Mouse (Mus musculus) hindbrain, embryonic 10.5 days (tissue): ENCODE data around the gene Gm20605. TPM values are rescaled to one million over a fixed set of nuclear protein-coding genes. Genes with fewer than 3 reads are reported as not detected.
A peak's percentile ranks its signal among the peaks of the same experiment; 100 is the strongest.

ENCODE experiments used
- DNase-seq: peaks from one replicate; pipeline ENCODE4 v3.0.0-alpha.2; 2017; ENCODE audit warnings: low spot score
- H3K27ac ChIP-seq: fragments of 300-500 bp; sonication (generic); 2 replicates; pipeline ENCODE4 v1.5.1; 2016; ENCODE audit warnings: mild to moderate bottlenecking, moderate library complexity
- H3K27me3 ChIP-seq: fragments of 300-500 bp; sonication (generic); 2 replicates; pipeline ENCODE4 v1.6.1; 2016; ENCODE audit warnings: mild to moderate bottlenecking; ENCODE audit not compliant: poor library complexity, insufficient read depth, severe bottlenecking
- H3K36me3 ChIP-seq: fragments of 300-500 bp; sonication (generic); 2 replicates; pipeline ENCODE4 v1.6.1; 2016; ENCODE audit warnings: mild to moderate bottlenecking, moderate library complexity
- H3K4me1 ChIP-seq: fragments of 300-500 bp; sonication (generic); replicated peaks from 2 replicates; pipeline ENCODE4 v1.6.1; 2016; ENCODE audit warnings: mild to moderate bottlenecking
- H3K4me3 ChIP-seq: fragments of 300-500 bp; sonication (generic); 2 replicates; pipeline ENCODE4 v1.5.1; 2016; ENCODE audit warnings: mild to moderate bottlenecking, moderate library complexity
- H3K9me3 ChIP-seq: fragments of 300-500 bp; sonication (generic); 2 replicates; pipeline ENCODE4 v1.6.1; 2016; ENCODE audit warnings: mild to moderate bottlenecking, moderate library complexity
- WGBS: fragments of 180-500 bp; shearing (Covaris S2); methylation state at CpG from one replicate; pipeline ENCODE4 v1.1.7; 2016; 5-methylcytosine and 5-hydroxymethylcytosine counted together
- polyA plus RNA-seq: library from polyadenylated mRNA; unstranded; fragments of >200 nt; fragmentation: Nextera tagmentation; extraction: Ambion mirVana; gene quantifications from 2 replicates; pipeline ENCODE4 v1.2.1, GENCODE M21; 2016

Gm20605 gene
- 14.1 and 14.9 TPM in 2 replicates for polyA plus RNA-seq

DNA sequence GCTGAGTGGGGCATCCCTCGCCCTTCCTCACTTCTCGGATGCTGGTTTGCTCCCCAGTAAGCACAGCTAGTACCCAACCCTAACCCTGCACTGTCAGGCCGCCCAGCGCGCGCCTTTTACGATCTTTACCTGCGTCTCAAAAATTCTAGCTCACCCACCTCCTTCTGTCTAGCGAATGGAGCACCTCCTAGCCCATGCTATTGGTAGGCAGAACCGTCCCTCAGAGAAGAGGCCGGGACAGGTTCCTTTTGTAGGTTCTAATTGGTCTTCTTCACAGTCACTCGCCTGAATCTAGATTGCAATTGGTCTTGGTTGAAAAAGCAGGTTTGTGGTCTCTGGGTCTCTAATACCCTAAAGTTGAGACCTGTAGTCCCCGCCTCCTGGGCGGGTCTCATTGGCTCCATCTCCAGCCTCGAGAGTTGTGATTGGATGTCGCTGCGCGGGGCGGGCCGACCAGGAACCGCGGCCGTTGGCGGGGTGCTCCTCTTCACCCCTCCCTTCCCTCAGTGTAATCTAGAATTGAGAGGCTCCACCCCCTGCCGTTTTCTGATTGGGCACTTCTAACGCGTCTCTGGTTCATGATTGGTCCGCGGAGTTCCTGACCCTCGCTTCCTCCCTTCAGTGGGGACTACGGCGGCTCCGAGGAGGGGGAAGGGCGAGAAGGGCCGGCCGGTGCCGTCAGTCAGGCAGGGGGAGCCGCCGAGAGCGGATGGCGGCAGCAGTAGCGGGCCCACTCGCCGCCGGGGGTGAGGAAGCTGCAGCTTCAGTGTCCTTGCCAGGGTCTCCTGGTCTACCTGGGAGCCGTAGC is at the start of gene Gm20605, which contains the start of the genes Fbxo24 and Lrch4:
Gm20605 (plus strand) TSS at position 678 of the 808 bp plus-strand sequence.
Fbxo24 (minus strand) TSS at position 505 of the 808 bp plus-strand sequence.
Lrch4 (plus strand) TSS at position 624 of the 808 bp plus-strand sequence.
- peak; percentile 99 for DNase-seq
- Histone ChIP-seq H3K4me1 (peaks cover 65% of the 10 kb centered on the region), H3K4me3 (peak within 1 kb of the TSS; percentile 92), H3K27me3 (no peaks in the 10 kb centered on the region), H3K9me3 (no peaks in the 10 kb centered on the region), H3K27ac (peak within 1 kb of the TSS; percentile 97), H3K36me3 (peaks cover 26% of the 10 kb centered on the region)
- under 1% methylated on average over 46 of the region's 46 CpGs for WGBS

DNA sequence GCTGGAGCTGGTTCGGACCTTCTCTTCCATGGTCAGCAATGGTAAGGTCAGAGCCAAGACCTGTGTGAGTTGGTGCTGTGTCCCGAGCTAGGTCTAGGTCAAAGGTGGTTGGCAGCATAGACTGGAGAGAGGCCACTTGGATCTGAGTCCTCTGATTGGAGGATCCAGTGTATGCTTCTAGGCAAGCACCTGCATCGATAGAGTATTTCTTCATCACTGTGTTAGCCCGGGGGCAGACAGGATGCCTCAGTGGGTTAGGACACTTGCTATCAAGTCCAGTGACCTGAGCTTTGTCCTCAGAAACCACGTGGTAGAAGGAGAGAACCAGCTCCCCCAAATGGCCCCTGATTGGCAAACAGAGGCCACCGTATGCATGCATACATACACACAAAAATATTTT is 48.7 kb upstream of the Gm20605 start:
- Histone ChIP-seq H3K9me3 (no peaks in the 10 kb centered on the region), H3K4me3 (no peak overlapping the region), H3K36me3 (no peaks in the 10 kb centered on the region), H3K27me3 (peaks cover 41% of the 10 kb centered on the region), H3K4me1 (peaks cover 19% of the 10 kb centered on the region), H3K27ac (no peak overlapping the region)
- DNase-seq = no peak
- 85% methylated on average over 6 of the region's 6 CpGs for WGBS

DNA sequence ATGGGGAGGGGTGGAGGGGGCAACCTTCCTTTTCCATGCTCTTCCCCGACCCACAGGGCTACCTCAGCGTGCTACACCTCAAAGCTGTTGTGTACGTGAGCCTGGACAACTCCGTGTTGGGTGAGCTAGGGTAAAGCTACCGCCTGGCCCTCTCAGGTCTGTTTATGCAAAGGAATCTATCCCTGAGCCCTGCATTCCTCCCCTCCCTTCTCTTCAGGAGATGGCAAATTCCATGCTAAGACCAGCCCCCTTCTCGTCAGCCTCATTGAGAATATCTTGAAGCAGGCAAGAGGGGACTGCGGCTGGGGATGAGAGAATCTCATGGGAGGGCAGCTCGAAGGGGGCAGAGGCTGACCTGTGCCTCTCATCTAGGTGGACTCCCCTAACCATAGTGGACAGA is 46.3 kb upstream of the Gm20605 start:
- DNase-seq = no peak
- peaks cover 6% of the 10 kb centered on the region; the same call in 1 of the 2 replicates for H3K9me3 ChIP-seq
- 0 out of 2 replicates have a peak overlapping the region, but pooled peaks have one; percentile 49 for H3K4me3 ChIP-seq
- H3K27me3 ChIP-seq = peaks cover 35% of the 10 kb centered on the region
- H3K27ac ChIP-seq = peak overlapping the region; percentile 29; the same call in 1 of the 2 replicates
- WGBS = 30% methylated on average over 8 of the region's 8 CpGs
- no peaks in the 10 kb centered on the region for H3K36me3 ChIP-seq
- H3K4me1 ChIP-seq = peaks cover 22% of the 10 kb centered on the region

DNA sequence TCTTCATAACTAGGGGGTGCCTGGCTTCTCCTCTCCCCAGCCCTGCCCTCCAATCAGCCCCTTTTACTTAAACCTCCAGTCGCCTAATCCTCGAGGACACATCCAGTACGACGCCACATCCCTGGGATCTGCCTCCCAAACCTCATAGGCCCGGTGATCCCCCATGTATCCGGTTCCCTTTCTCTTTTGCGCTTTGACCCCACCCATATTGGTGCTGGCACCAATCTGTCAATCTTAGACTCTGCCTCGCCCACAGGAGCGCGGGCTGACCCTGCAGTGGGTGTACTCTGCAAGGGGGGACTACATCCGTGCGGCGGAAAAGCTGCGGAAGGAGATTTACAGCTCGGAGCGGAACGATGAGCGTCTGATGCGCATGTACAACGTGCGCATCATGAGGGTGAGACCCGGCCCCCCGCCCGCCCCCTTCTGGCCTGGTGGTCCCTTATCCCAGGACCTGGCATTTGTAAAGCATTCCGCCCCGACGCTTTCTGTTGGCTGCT is 45.3 kb upstream of the Gm20605 start:
- Histone ChIP-seq H3K36me3 (no peaks in the 10 kb centered on the region), H3K4me3 (peak overlapping the region; percentile 49), H3K27ac (peak overlapping the region; percentile 60), H3K4me1 (peaks cover 22% of the 10 kb centered on the region), H3K9me3 (peaks cover 7% of the 10 kb centered on the region; the same call in 1 of the 2 replicates), H3K27me3 (peaks cover 35% of the 10 kb centered on the region)
- DNase-seq = peak; percentile 68
- WGBS = 13% methylated on average over 27 of the region's 27 CpGs

DNA sequence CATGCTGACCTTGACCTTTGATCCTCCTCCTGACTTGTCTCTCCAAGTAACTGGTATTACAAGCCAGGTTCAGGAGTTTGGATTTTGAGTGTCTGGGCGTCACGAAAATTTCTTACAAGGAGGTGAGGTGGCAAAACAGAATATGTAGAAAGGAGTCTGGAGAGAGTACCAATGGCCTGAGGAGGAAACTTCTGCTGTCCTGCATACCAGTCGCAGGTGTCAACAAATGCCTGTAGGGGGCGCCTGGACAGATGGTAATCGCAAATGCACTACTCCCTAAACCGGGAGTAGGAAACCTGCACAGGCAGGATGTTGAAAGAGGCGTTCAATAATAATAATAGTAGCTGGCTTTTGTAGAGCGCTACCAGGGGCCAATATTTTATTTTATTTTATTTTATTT is 44.0 kb upstream of the Gm20605 start:
- Histone ChIP-seq H3K9me3 (peaks cover 7% of the 10 kb centered on the region; the same call in 1 of the 2 replicates), H3K4me3 (no peak overlapping the region), H3K4me1 (peaks cover 22% of the 10 kb centered on the region), H3K36me3 (no peaks in the 10 kb centered on the region), H3K27me3 (peaks cover 35% of the 10 kb centered on the region), H3K27ac (no peak overlapping the region)
- DNase-seq = peak; percentile 60
- 33% methylated on average over 8 of the region's 8 CpGs for WGBS

DNA sequence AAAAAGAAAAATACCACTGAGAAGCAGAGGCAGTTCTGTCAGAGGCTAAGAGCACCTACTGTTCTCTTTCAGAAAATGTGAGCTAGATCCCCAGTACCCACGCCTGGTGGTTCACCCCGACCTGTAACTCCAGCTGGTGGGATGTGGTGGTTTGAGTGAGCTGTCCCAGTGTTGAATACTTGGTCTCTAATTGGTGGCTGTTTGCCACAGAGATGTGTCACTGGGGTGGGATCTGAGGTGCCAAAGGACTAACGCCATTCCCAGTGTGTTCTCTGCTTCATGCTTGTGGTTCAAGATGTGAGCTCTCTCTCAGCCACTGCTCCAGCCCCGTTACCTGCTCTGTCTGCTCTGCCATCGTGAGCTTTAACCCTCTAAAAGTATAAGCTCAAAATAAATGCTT is 38.5 kb upstream of the Gm20605 start:
- Histone ChIP-seq H3K4me1 (0 out of 2 replicates have a peak, but pooled peaks cover 3% of the 10 kb centered on the region), H3K36me3 (no peaks in the 10 kb centered on the region), H3K4me3 (no peak overlapping the region), H3K27ac (no peak overlapping the region), H3K27me3 (no peaks in the 10 kb centered on the region), H3K9me3 (peaks cover 7% of the 10 kb centered on the region; the same call in 1 of the 2 replicates)
- 80% methylated on average over 5 of the region's 5 CpGs for WGBS
- no peak for DNase-seq

DNA sequence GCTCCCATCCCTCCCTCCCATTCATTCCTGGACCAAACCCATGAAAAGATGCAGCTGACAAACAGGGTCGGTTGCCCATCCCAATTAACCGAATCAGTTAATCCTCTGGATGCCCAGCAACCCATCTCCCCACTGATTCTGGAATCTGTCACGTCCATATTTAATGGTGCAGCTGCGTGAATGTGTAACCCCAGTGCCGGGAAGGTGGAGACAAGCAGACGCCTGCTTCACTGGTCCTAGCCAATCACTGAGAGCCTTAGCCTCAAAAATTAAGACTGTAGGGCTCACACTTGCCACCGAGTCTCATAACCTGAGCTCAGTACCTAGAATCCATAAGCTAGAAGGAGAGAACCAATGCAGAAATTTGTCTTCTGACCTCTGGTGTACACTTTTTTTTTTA is 33.1 kb upstream of the Gm20605 start:
- DNase-seq = no peak
- no peaks in the 10 kb centered on the region for H3K9me3 ChIP-seq
- no peak overlapping the region for H3K27ac ChIP-seq
- peaks cover 29% of the 10 kb centered on the region for H3K4me1 ChIP-seq
- WGBS = 77% methylated on average over 7 of the region's 7 CpGs
- no peak overlapping the region for H3K4me3 ChIP-seq
- no peaks in the 10 kb centered on the region for H3K27me3 ChIP-seq
- H3K36me3 ChIP-seq = peaks cover 15% of the 10 kb centered on the region

DNA sequence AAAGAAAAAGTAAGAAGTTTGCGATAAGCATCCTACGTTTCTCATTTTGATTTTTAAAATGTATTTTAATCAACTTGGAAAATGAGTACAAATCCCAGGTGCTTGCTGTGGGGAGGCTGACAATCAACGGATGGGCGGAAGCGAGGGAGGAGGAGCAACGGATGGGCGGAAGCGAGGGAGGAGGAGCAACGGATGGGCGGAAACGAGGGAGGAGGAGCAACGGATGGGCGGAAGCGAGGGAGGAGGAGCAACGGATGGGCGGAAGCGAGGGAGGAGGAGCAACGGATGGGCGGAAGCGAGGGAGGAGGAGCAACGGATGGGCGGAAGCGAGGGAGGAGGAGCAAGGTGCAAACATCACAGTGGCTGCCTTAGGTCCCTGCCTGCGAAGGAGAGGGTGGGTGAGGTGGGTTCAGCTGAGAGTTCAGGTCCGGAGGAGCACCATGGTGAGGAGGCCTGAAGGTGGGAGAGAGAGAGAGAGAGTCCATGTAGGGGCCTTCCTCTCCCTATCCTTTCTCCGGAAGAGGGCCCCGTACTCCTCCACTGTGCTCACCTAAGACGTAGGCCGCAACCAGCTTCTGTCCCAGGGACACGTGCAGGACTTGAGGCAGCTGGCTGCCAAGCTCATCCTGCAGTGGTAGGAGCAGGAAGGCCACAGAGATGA is 32.2 kb upstream of the Gm20605 start:
- H3K4me1 ChIP-seq = peaks cover 34% of the 10 kb centered on the region
- peak overlapping the region; percentile 38 for H3K4me3 ChIP-seq
- H3K27ac ChIP-seq = peak overlapping the region; percentile 77
- no peaks in the 10 kb centered on the region for H3K9me3 ChIP-seq
- DNase-seq = no peak
- no peaks in the 10 kb centered on the region for H3K27me3 ChIP-seq
- H3K36me3 ChIP-seq = peaks cover 15% of the 10 kb centered on the region
- WGBS = 30% methylated on average over 30 of the region's 30 CpGs

DNA sequence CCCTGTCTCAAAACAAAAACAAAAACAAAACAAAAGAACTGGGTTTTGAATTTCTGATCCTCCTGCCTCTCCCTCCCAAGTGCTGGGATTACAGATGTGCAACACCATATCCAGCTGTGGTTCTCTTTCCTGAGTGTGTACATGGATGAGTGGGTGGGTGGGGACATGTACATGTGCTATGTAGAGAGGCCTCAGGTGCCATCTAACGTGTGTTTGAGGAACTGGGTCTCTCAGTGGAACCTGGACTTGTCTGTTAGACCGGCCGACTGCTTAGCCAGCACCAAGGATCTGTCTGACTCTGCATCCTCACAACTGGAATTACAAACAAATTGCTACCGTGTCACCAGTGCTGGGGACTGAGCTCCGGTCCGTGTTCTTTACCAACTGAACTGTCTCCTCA is 31.4 kb upstream of the Gm20605 start:
- H3K27ac ChIP-seq = no peak overlapping the region
- H3K4me1 ChIP-seq = peaks cover 43% of the 10 kb centered on the region
- 93% methylated on average over 6 of the region's 6 CpGs for WGBS
- H3K4me3 ChIP-seq = no peak overlapping the region
- H3K27me3 ChIP-seq = no peaks in the 10 kb centered on the region
- no peaks in the 10 kb centered on the region for H3K9me3 ChIP-seq
- peaks cover 15% of the 10 kb centered on the region for H3K36me3 ChIP-seq
- no peak for DNase-seq

DNA sequence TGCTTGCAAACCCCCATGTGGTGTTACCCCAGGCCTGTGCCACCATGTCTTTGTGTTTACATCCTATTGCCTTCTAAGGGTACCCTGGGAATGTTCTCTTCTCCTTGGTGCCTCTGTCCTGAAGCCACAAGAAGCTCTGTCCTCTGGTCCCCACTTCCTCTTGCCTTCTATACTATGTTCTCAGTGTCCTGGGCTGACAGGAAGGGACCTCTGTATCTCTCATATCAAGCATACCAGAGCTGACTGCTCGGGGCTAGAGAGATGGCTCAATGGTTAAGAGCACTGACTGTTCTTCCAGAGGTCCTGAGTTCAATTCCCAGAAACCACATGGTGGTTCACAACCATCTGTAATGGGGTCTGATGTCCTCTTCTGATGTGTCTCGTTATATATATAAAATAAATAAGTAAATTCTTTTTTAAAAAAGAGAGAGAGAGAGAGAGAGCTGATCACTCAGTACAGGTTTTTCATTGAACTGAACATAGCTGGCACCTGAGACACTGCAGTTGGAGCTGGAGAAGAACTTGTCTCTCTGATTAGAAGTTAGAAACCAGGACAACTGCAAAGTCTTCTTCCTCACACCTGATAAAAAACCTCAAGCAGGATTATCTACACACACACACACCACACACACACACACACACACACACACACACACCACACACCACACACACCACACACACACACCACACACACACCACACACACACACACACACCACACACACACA is 30.7 kb upstream of the Gm20605 start:
- DNase-seq = no peak
- Histone ChIP-seq H3K4me1 (peaks cover 49% of the 10 kb centered on the region), H3K36me3 (peaks cover 15% of the 10 kb centered on the region), H3K27me3 (no peaks in the 10 kb centered on the region), H3K27ac (no peak overlapping the region), H3K4me3 (no peak overlapping the region), H3K9me3 (no peaks in the 10 kb centered on the region)
- 85% methylated on average over 2 of the region's 2 CpGs for WGBS

DNA sequence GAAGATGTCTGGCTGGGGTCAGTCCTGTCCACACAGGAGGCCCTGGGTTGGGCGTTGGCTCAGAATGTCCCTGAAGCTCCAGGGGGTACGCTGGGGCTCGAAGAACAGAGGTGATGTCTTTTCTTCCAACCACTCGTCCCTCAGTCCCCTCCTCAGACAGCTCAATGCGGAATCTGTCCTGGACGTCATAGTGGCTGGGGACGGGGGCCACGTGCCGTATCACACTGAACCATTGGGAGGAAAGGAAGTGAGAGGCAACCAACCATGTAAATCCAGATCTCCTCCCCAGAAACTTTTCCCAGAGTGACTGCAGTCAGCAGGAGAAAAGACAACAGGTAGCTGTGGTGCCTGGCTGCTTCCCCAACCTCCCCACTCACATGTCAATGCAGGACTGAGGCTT is 29.4 kb upstream of the Gm20605 start:
- WGBS = 69% methylated on average over 9 of the region's 9 CpGs
- peaks cover 50% of the 10 kb centered on the region for H3K4me1 ChIP-seq
- no peaks in the 10 kb centered on the region for H3K27me3 ChIP-seq
- peak overlapping the region; percentile 96 for H3K27ac ChIP-seq
- peak overlapping the region; percentile 81 for H3K4me3 ChIP-seq
- DNase-seq = no peak
- H3K9me3 ChIP-seq = no peaks in the 10 kb centered on the region
- peaks cover 15% of the 10 kb centered on the region for H3K36me3 ChIP-seq

DNA sequence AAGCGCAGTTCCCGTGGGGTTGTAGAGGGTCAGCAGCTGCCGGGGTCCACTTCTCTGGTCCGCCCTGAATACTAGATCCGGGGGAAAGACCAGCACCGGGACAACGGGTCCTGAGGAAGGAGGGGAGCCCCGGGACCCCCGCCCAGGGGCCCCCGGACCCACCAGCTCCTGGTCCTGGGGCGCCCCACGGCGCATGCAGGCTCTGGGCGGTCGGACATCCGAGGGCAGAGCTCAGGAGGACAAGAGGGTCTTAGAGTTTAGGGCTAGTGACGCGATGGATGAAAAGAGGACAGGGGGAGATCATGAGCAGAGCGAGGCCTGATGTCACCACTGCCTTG is 28.7 kb upstream of the Gm20605 start:
- Histone ChIP-seq H3K27ac (peak overlapping the region; percentile 96), H3K9me3 (no peaks in the 10 kb centered on the region), H3K27me3 (no peaks in the 10 kb centered on the region), H3K4me1 (peaks cover 50% of the 10 kb centered on the region), H3K36me3 (peaks cover 18% of the 10 kb centered on the region), H3K4me3 (peak overlapping the region; percentile 81)
- no peak for DNase-seq
- 3% methylated on average over 19 of the region's 19 CpGs for WGBS
